Mouse (Mus musculus) heart, embryonic 16.5 days (tissue): ENCODE data around the gene Fam57b. TPM values are rescaled to one million over a fixed set of nuclear protein-coding genes. Genes with fewer than 3 reads are reported as not detected.
"Not testable (repeated sequence)": the region's sequence is repeated elsewhere in the genome, so short reads cannot be mapped to it uniquely, and the experiment has no call there.

Source experiments
- ATAC-seq: fragments of 200-750 bp; cut with Nextera tagmentation; replicated peaks from 2 replicates; pipeline ENCODE4 v1.8.0; 2017; ENCODE audit warnings: moderate number of reproducible peaks; ENCODE audit not compliant: insufficient read depth, low FRiP score; ENCODE audit errors: extremely low read depth
- H3K27ac ChIP-seq: fragments of 300-500 bp; sonication (generic); 2 replicates; pipeline ENCODE4 v1.5.1; 2014; ENCODE audit warnings: mild to moderate bottlenecking, low read length, control low read depth, moderate library complexity
- H3K27me3 ChIP-seq: fragments of 300-500 bp; sonication (generic); 2 replicates; pipeline ENCODE4 v1.6.1; 2014; ENCODE audit warnings: low read length, mixed read lengths; ENCODE audit not compliant: control insufficient read depth, insufficient read depth
- H3K36me3 ChIP-seq: fragments of 300-500 bp; sonication (generic); 2 replicates; pipeline ENCODE4 v1.6.1; 2014; ENCODE audit not compliant: control insufficient read depth, insufficient read depth
- H3K4me1 ChIP-seq: fragments of 300-500 bp; sonication (generic); 2 replicates; pipeline ENCODE4 v1.6.1; 2014; ENCODE audit warnings: low read length, mixed read lengths; ENCODE audit not compliant: control insufficient read depth, insufficient read depth
- H3K4me2 ChIP-seq: fragments of 300-500 bp; sonication (generic); 2 replicates; pipeline ENCODE4 v1.6.1; 2014; ENCODE audit warnings: low read depth, mild to moderate bottlenecking, control low read depth, low read length
- H3K4me3 ChIP-seq: fragments of 300-500 bp; sonication (generic); 2 replicates; pipeline ENCODE4 v1.5.1; 2014; ENCODE audit warnings: mild to moderate bottlenecking, control low read depth, low read length
- H3K9ac ChIP-seq: fragments of 300-500 bp; sonication (generic); 2 replicates; pipeline ENCODE4 v1.6.1; 2014; ENCODE audit warnings: low read length, control low read depth
- H3K9me3 ChIP-seq: fragments of 300-500 bp; sonication (generic); replicated peaks from 2 replicates; pipeline ENCODE4 v1.6.1; 2016; ENCODE audit warnings: low read length; ENCODE audit not compliant: control insufficient read depth
- WGBS: fragments of 180-500 bp; shearing (Covaris S2); extraction: QIAGEN DNeasy Blood & Tissue Kit; methylation state at CpG from one replicate; pipeline ENCODE4 v1.1.7; 2014; 5-methylcytosine and 5-hydroxymethylcytosine counted together
- polyA plus RNA-seq: library from polyadenylated mRNA; unstranded; fragments of >200 nt; fragmentation: Nextera tagmentation; extraction: Ambion mirVana; gene quantifications from 2 replicates; pipeline ENCODE4 v1.2.1, GENCODE M21; 2015

The Fam57b gene
- polyA plus RNA-seq, 1 experiment from 2014 or later = 1.4 TPM

GRCm38 (mm10) chr7:126775185-126775977 is 22.1 kb upstream of the Fam57b start:
- no peak overlapping the region for H3K4me3 ChIP-seq
- no peaks in the 10 kb centered on the region for H3K9me3 ChIP-seq
- ATAC-seq = no peak
- H3K4me2 ChIP-seq = no peak overlapping the region
- peaks cover 30% of the 10 kb centered on the region for H3K4me1 ChIP-seq
- no peak overlapping the region for H3K9ac ChIP-seq
- H3K27ac ChIP-seq = no peak overlapping the region
- H3K36me3 ChIP-seq = 0 out of 2 replicates have a peak, but pooled peaks cover 4% of the 10 kb centered on the region
- no peaks in the 10 kb centered on the region for H3K27me3 ChIP-seq
- 73% methylated on average over 10 of the region's 10 CpGs for WGBS

- no peaks in the 10 kb centered on the region for H3K27me3 ChIP-seq
- peak overlapping the region; percentile 96 for H3K4me2 ChIP-seq
- 0 out of 2 replicates have a peak, but pooled peaks cover 4% of the 10 kb centered on the region for H3K36me3 ChIP-seq
- H3K4me1 ChIP-seq = peaks cover 32% of the 10 kb centered on the region
- WGBS = 58% methylated on average over 3 of the region's 3 CpGs
- H3K9ac ChIP-seq = no peak overlapping the region
- no peak for ATAC-seq
- no peak overlapping the region for H3K27ac ChIP-seq
- no peaks in the 10 kb centered on the region for H3K9me3 ChIP-seq
- no peak overlapping the region for H3K4me3 ChIP-seq
These were observed 21.6 kb upstream of the Fam57b start for GRCm38 (mm10) chr7:126775978-126776234.

- no peaks in the 10 kb centered on the region for H3K27me3 ChIP-seq
- H3K9me3 ChIP-seq = no peaks in the 10 kb centered on the region
- H3K4me1 ChIP-seq = peaks cover 37% of the 10 kb centered on the region
- peak within 1 kb of the TSS; percentile 88 for H3K27ac ChIP-seq
- peak within 1 kb of the TSS; percentile 96 for H3K4me2 ChIP-seq
- WGBS = under 1% methylated on average over 32 of the region's 37 CpGs
- ATAC-seq = peak; percentile 90
- H3K36me3 ChIP-seq = 0 out of 2 replicates have a peak, but pooled peaks cover 4% of the 10 kb centered on the region
- peak within 1 kb of the TSS; percentile 68 for H3K4me3 ChIP-seq
- H3K9ac ChIP-seq = peak within 1 kb of the TSS; percentile 86
These were observed 20.8 kb upstream of the Fam57b start, which contains the start of gene Ypel3 for GRCm38 (mm10) chr7:126776598-126777057. TSS of gene Ypel3 (plus strand) at chr7:126776955.

- peak overlapping the region; percentile 68 for H3K4me3 ChIP-seq
- H3K9me3 ChIP-seq = no peaks in the 10 kb centered on the region
- no peaks in the 10 kb centered on the region for H3K27me3 ChIP-seq
- peak overlapping the region; percentile 96 for H3K4me2 ChIP-seq
- ATAC-seq = no peak
- H3K4me1 ChIP-seq = peaks cover 37% of the 10 kb centered on the region
- peak overlapping the region; percentile 69; the same call in 1 of the 2 replicates for H3K27ac ChIP-seq
- peak overlapping the region; percentile 86 for H3K9ac ChIP-seq
- WGBS = 55% methylated on average over 10 of the region's 10 CpGs
- H3K36me3 ChIP-seq = 0 out of 2 replicates have a peak, but pooled peaks cover 4% of the 10 kb centered on the region
These were observed 20.0 kb upstream of the Fam57b start for GRCm38 (mm10) chr7:126777476-126777875.

GRCm38 (mm10) chr7:126778147-126778546 is 19.3 kb upstream of the Fam57b start:
- Histone ChIP-seq H3K27ac (no peak overlapping the region), H3K4me1 (peaks cover 37% of the 10 kb centered on the region), H3K27me3 (no peaks in the 10 kb centered on the region), H3K9ac (peak overlapping the region; percentile 86), H3K36me3 (0 out of 2 replicates have a peak, but pooled peaks cover 4% of the 10 kb centered on the region), H3K4me2 (peak overlapping the region; percentile 96; the same call in 1 of the 2 replicates), H3K4me3 (no peak overlapping the region), H3K9me3 (no peaks in the 10 kb centered on the region)
- ATAC-seq = no peak
- 85% methylated on average over 3 of the region's 3 CpGs for WGBS

- H3K9me3 ChIP-seq, H3K27me3 ChIP-seq, H3K9ac ChIP-seq, H3K4me3 ChIP-seq, H3K4me2 ChIP-seq, ATAC-seq, H3K27ac ChIP-seq, H3K36me3 ChIP-seq: not testable (repeated sequence)
- 85% methylated on average over 7 of the region's 7 CpGs for WGBS
- H3K4me1 ChIP-seq = peaks cover 37% of the 10 kb centered on the region
These were observed 18.4 kb upstream of the Fam57b start for GRCm38 (mm10) chr7:126779101-126779500.

- peak overlapping the region; percentile 56 for H3K4me3 ChIP-seq
- H3K36me3 ChIP-seq = peaks cover 12% of the 10 kb centered on the region
- H3K9ac ChIP-seq = peak overlapping the region; percentile 78
- 1% methylated on average over 21 of the region's 21 CpGs for WGBS
- H3K27ac ChIP-seq = peak overlapping the region; percentile 52
- H3K27me3 ChIP-seq = no peaks in the 10 kb centered on the region
- peak overlapping the region; percentile 98 for H3K4me2 ChIP-seq
- no peaks in the 10 kb centered on the region for H3K9me3 ChIP-seq
- ATAC-seq = peak; percentile 64
- H3K4me1 ChIP-seq = peaks cover 37% of the 10 kb centered on the region
These were observed 17.2 kb upstream of the Fam57b start for GRCm38 (mm10) chr7:126779983-126780970.

GRCm38 (mm10) chr7:126780971-126781635 is 16.4 kb upstream of the Fam57b start, which contains the start of gene Tbx6:
TSS of gene Tbx6 (plus strand) at chr7:126781483.
- Histone ChIP-seq H3K4me3 (peak within 1 kb of the TSS; percentile 56), H3K4me2 (peak within 1 kb of the TSS; percentile 98), H3K36me3 (peaks cover 19% of the 10 kb centered on the region), H3K9me3 (no peaks in the 10 kb centered on the region), H3K27me3 (no peaks in the 10 kb centered on the region), H3K9ac (peak within 1 kb of the TSS; percentile 78), H3K4me1 (peaks cover 33% of the 10 kb centered on the region), H3K27ac (peak within 1 kb of the TSS; percentile 52)
- no peak for ATAC-seq
- WGBS = 10% methylated on average over 22 of the region's 22 CpGs
